21 mouse cellular contexts compared by ENCODE assay signal in genomic region chr19:25002828-25003227, GRCm38 (mm10). TPM values are rescaled to one million over a fixed set of nuclear protein-coding genes. Genes with fewer than 3 reads are reported as not detected.
A peak's percentile ranks its signal among the peaks of the same experiment; 100 is the strongest.
DNase-seq lines count a peak whose midpoint lies in the region; TF ChIP-seq lines count a peak whose summit lies in the region.
"Had no signal": no experiment of that assay in that cellular context is flagged by ENCODE, and none has a peak within 500 bp of the region (broad histone marks: within the 10 kb centered on the region; RNA-seq: fewer than 3 reads in every experiment).

No protein-coding gene starts in this region.

- no peaks in the 10 kb centered on the region for H3K27me3 ChIP-seq in megakaryocyte, embryonic 14.5 days (replicated peaks)
- H3K27me3 ChIP-seq in splenic B cell, adult 2 months (ENCODE audit: control insufficient read depth, insufficient read depth, low read length, poor library complexity, severe bottlenecking) = no peaks in the 10 kb centered on the region
- H3K27me3 ChIP-seq in thymus, adult 2 months (ENCODE audit: control insufficient read depth, insufficient read depth, low read length) = no peaks in the 10 kb centered on the region

- H3K9me3 ChIP-seq in megakaryocyte, embryonic 14.5 days = no peaks in the 10 kb centered on the region
- H3K9me3 ChIP-seq: embryonic facial prominence, embryonic 15.5 days; hindbrain, embryonic 12.5 days; neural tube, embryonic 12.5 days had no signal

- peak; percentile 41 for DNase-seq in lung, postnatal 36 days
- DNase-seq in lung, adult 2 months = no peak
- peak; percentile 74 for DNase-seq in splenic B cell, adult 2 months (ENCODE audit: low read depth, low spot score)
- no peak for DNase-seq in thymus, adult 2 months
- DNase-seq in right cerebral cortex, postnatal 10 days (ENCODE audit: low spot score in 2 of 2) = no peak
- DNase-seq: adrenal gland, postnatal 10 days; cerebellum, adult 11-12 months; cerebellum, postnatal 25 days; forebrain, postnatal 0 days; heart, postnatal 10 days; kidney, adult 2 months; kidney, postnatal 25 days; layer of hippocampus, adult 9-11 months; left cerebral cortex, postnatal 4 days; thymus, postnatal 36 days had no signal

- TF ChIP-seq POLR2A in lung, adult 2 months (IDR thresholded peaks at IDR 0.05; ENCODE audit: borderline replicate concordance, extremely low read depth, low read depth, low read length) = no peak
- TF ChIP-seq POLR2A in bone marrow macrophage, adult 2 months (IDR thresholded peaks at IDR 0.05; ENCODE audit: borderline replicate concordance, low read depth, low read length) = no peak
- TF ChIP-seq POLR2A in thymus, adult 2 months (IDR thresholded peaks at IDR 0.05; ENCODE audit: control insufficient read depth, extremely low read depth, insufficient read depth, low read length, poor library complexity) = no peak

- WGBS in lung, adult 2 months = 79% methylated on average over 3 of the region's 3 CpGs
- 31% methylated on average over 3 of the region's 3 CpGs for WGBS in thymus, adult 2 months

- H3K4me1 ChIP-seq in lung, adult 2 months (ENCODE audit: control insufficient read depth, insufficient read depth, low read length) = peaks cover 8% of the 10 kb centered on the region; the same call in 1 of the 2 replicates
- H3K4me1 ChIP-seq in bone marrow macrophage, adult 2 months (ENCODE audit: control insufficient read depth, insufficient read depth, low read length) = peaks cover 46% of the 10 kb centered on the region
- peaks cover 67% of the 10 kb centered on the region for H3K4me1 ChIP-seq in megakaryocyte, embryonic 14.5 days
- peaks cover 5% of the 10 kb centered on the region for H3K4me1 ChIP-seq in thymus, adult 2 months (replicated peaks; ENCODE audit: control insufficient read depth, insufficient read depth, low read length)

- TF ChIP-seq CTCF in lung, adult 2 months (IDR thresholded peaks at IDR 0.05; ENCODE audit: insufficient read depth, low read length) = no peak
- no peak for TF ChIP-seq CTCF in bone marrow macrophage, adult 2 months (IDR thresholded peaks at IDR 0.05; ENCODE audit: low read depth, low read length)
- TF ChIP-seq CTCF in thymus, adult 2 months (IDR thresholded peaks at IDR 0.05; ENCODE audit: borderline replicate concordance, control insufficient read depth, extremely low read depth, insufficient read depth, low read length, poor library complexity) = no peak

- H3K27ac ChIP-seq in bone marrow macrophage, adult 2 months (ENCODE audit: insufficient read depth, low read depth, low read length) = peak overlapping the region; percentile 90
- no peak overlapping the region for H3K27ac ChIP-seq in thymus, adult 2 months (ENCODE audit: control insufficient read depth, insufficient read depth, low read length)
- H3K27ac ChIP-seq: embryonic facial prominence, embryonic 15.5 days; hindbrain, embryonic 12.5 days; left cerebral cortex, adult 2 months; neural tube, embryonic 12.5 days had no signal

- peaks cover 35% of the 10 kb centered on the region for H3K36me3 ChIP-seq in megakaryocyte, embryonic 14.5 days (replicated peaks; ENCODE audit: low read length)
- no peaks in the 10 kb centered on the region for H3K36me3 ChIP-seq in splenic B cell, adult 2 months (ENCODE audit: control insufficient read depth, insufficient read depth, low read length, poor library complexity, severe bottlenecking)
- no peaks in the 10 kb centered on the region for H3K36me3 ChIP-seq in thymus, adult 2 months (ENCODE audit: control insufficient read depth, insufficient read depth, low read length)
- H3K36me3 ChIP-seq: embryonic facial prominence, embryonic 15.5 days; hindbrain, embryonic 12.5 days; neural tube, embryonic 12.5 days had no signal

- no peak overlapping the region for H3K4me3 ChIP-seq in lung, adult 2 months (replicated peaks; ENCODE audit: extremely low read depth, low read depth, low read length)
- peak overlapping the region; percentile 10; the same call in 1 of the 2 replicates for H3K4me3 ChIP-seq in bone marrow macrophage, adult 2 months (ENCODE audit: insufficient read depth, low read length)
- H3K4me3 ChIP-seq in megakaryocyte, embryonic 14.5 days (replicated peaks) = peak overlapping the region; percentile 96
- H3K4me3 ChIP-seq in thymus, adult 2 months (ENCODE audit: control insufficient read depth, insufficient read depth, low read length) = no peak overlapping the region
- H3K4me3 ChIP-seq: embryonic facial prominence, embryonic 15.5 days; hindbrain, embryonic 12.5 days; left cerebral cortex, adult 2 months; neural tube, embryonic 12.5 days had no signal

RNA-seq across cellular contexts. Expression of gene Dock8, which starts 3.5 kb away (rescaled TPM):
- polyA plus RNA-seq in lung, adult 2 months (2012; rRNA removed) = 19.8 and 25.1 TPM in 2 replicates
- 78.5 and 83.3 TPM in 2 replicates for polyA plus RNA-seq in bone marrow macrophage, adult 2 months (2012; ENCODE audit: insufficient read depth, insufficient read length, missing spikeins)
- polyA plus RNA-seq in megakaryocyte, embryonic 14.5 days (2012; ENCODE audit: insufficient read depth, low replicate concordance) = 7.9 and 18.0 TPM in 2 replicates
- 87.3 and 104 TPM in 2 replicates for polyA plus RNA-seq in thymus, adult 2 months (2012; rRNA removed)

RNA-seq across cellular contexts. Expression of gene Cbwd1, which starts 41.4 kb away (rescaled TPM):
- polyA plus RNA-seq in lung, adult 2 months (2012; rRNA removed) = 0.96 and 2.6 TPM in 2 replicates
- polyA plus RNA-seq in bone marrow macrophage, adult 2 months (2012; ENCODE audit: insufficient read depth, insufficient read length, missing spikeins) = 7.2 and 7.4 TPM in 2 replicates
- polyA plus RNA-seq in megakaryocyte, embryonic 14.5 days (2012; ENCODE audit: insufficient read depth, low replicate concordance) = 0.56 TPM in 1 of 2 replicates, not detected in the other
- polyA plus RNA-seq in thymus, adult 2 months (2012; rRNA removed) = 1.9 TPM in 2 replicates

Comparison
In these comparisons a context has a peak if more than half of its experiments do, and no peak if none do; other contexts are left out.
1. DNase-seq: peak in lung, postnatal 36 days (single experiment) and splenic B cell, adult 2 months (single experiment); none in lung, adult 2 months (single experiment), thymus, adult 2 months (single experiment) and right cerebral cortex, postnatal 10 days (0 of 2).
2. H3K4me3 ChIP-seq: peak in bone marrow macrophage, adult 2 months (single experiment) and megakaryocyte, embryonic 14.5 days (single experiment); none in lung, adult 2 months (single experiment) and thymus, adult 2 months (single experiment).